Mouse (Mus musculus) regulatory T cell (primary cell): ENCODE results near the gene Pate2.

ENCODE experiments used
- in situ Hi-C: fragments of 300-600 bp; cut with MboI, MseI; formaldehyde crosslinking; loops from one replicate; pipeline ENCODE4 v1.15.1; 2025; ENCODE audit warnings: high pct_unique_total_duplicates

Gene Pate2

GRCm38 (mm10) chr9:35569571-35570534 lies at the start of gene Pate2, which contains the start of gene Hyls1:
Gene Pate2, plus strand, starts transcription at chr9:35570284.
Gene Hyls1, minus strand, starts transcription at chr9:35570398.
- in situ Hi-C loops = loop anchor here (25.0 kb wide), 1 partner anchor 1192 kb away; the partner anchor contains the start of gene Stt3a

GRCm38 (mm10) chr9:35520631-35521348 lies 49.3 kb upstream of the Pate2 start:
- in situ Hi-C loops = no loop called here

- in situ Hi-C loops = no loop called here
These were observed 47.8 kb upstream of the Pate2 start for GRCm38 (mm10) chr9:35522241-35522640.

GRCm38 (mm10) chr9:35522821-35523515 lies 47.1 kb upstream of the Pate2 start:
- in situ Hi-C loops = no loop called here

- in situ Hi-C loops = no loop called here
These were observed 46.5 kb upstream of the Pate2 start for GRCm38 (mm10) chr9:35523541-35523940.

- in situ Hi-C loops = no loop called here
These were observed 46.1 kb upstream of the Pate2 start for GRCm38 (mm10) chr9:35523941-35524411.

- in situ Hi-C loops = no loop called here
These were observed 40.9 kb upstream of the Pate2 start for GRCm38 (mm10) chr9:35529141-35529540.

- in situ Hi-C loops = loop anchor here (5.0 kb wide), 1 partner anchor 247 kb away; no protein-coding TSS in a partner anchor
These were observed 40.3 kb upstream of the Pate2 start for GRCm38 (mm10) chr9:35529796-35530195.

- in situ Hi-C loops = loop anchor here (5.0 kb wide), 1 partner anchor 251 kb away; no protein-coding TSS in a partner anchor
These were observed 36.8 kb upstream of the Pate2 start for GRCm38 (mm10) chr9:35533266-35533665.

GRCm38 (mm10) chr9:35535110-35535509 lies 35.0 kb upstream of the Pate2 start:
- in situ Hi-C loops = no loop called here

- in situ Hi-C loops = no loop called here
These were observed 34.2 kb upstream of the Pate2 start for GRCm38 (mm10) chr9:35535876-35536275.

GRCm38 (mm10) chr9:35539001-35539750 lies 30.9 kb upstream of the Pate2 start:
- in situ Hi-C loops = no loop called here

GRCm38 (mm10) chr9:35541024-35541423 lies 29.1 kb upstream of the Pate2 start:
- in situ Hi-C loops = no loop called here

- in situ Hi-C loops = no loop called here
These were observed 28.6 kb upstream of the Pate2 start for GRCm38 (mm10) chr9:35541488-35541887.

GRCm38 (mm10) chr9:35541941-35542340 lies 28.1 kb upstream of the Pate2 start:
- in situ Hi-C loops = no loop called here

GRCm38 (mm10) chr9:35543099-35543860 lies 26.8 kb upstream of the Pate2 start:
- in situ Hi-C loops = no loop called here

GRCm38 (mm10) chr9:35544666-35545065 lies 25.4 kb upstream of the Pate2 start:
- in situ Hi-C loops = no loop called here

- in situ Hi-C loops = no loop called here
These were observed 24.4 kb upstream of the Pate2 start for GRCm38 (mm10) chr9:35545704-35546103.

GRCm38 (mm10) chr9:35546745-35547144 lies 23.3 kb upstream of the Pate2 start:
- in situ Hi-C loops = no loop called here

- in situ Hi-C loops = no loop called here
These were observed 21.6 kb upstream of the Pate2 start for GRCm38 (mm10) chr9:35548455-35548854.
